Mouse (Mus musculus): ENCODE results near the gene Pdlim4.

GRCm38 (mm10) chr11:54108894-54109293, 40.1 kb upstream of the Pdlim4 start:
- TF ChIP-seq CTCF (IDR thresholded peaks at IDR 0.05; ENCODE audit: extremely low read depth, insufficient read depth, insufficient read length, insufficient replicate concordance) = no peak
- no peak for TF ChIP-seq POLR2A (IDR thresholded peaks at IDR 0.05; ENCODE audit: low read depth, low read length)

Data from spleen, adult 2 months (tissue).